Mouse (Mus musculus) layer of hippocampus, adult 11-12 months (tissue): ENCODE measurements around the gene Gm13871.
"Not testable (repeated sequence)": the region's sequence is repeated elsewhere in the genome, so short reads cannot be mapped to it uniquely, and the experiment has no call there.

Experiments
- DNase-seq: peaks from one replicate; pipeline ENCODE4 v3.0.0; 2022; ENCODE audit warnings: low spot score

Gene Gm13871

GRCm38 (mm10) chr4:73905853-73906252, at the start of gene Gm13871:
Gene Gm13871 (minus strand): TSS chr4:73905953.
- DNase-seq: not testable (repeated sequence)

- DNase-seq: no peak
These were observed 44.7 kb upstream of the Gm13871 start, which contains the start of gene 2310002L09Rik for GRCm38 (mm10) chr4:73950375-73950896. Gene 2310002L09Rik (minus strand): TSS chr4:73950846.

GRCm38 (mm10) chr4:73920660-73921059, 14.9 kb upstream of the Gm13871 start, which contains the start of gene Gm11756:
Gene Gm11756 (minus strand): TSS chr4:73920760.
- not testable (repeated sequence) for DNase-seq

GRCm38 (mm10) chr4:73891012-73891411, 14.7 kb downstream of the Gm13871 start, which contains the start of gene Gm11757:
Gene Gm11757 (minus strand): TSS chr4:73891112.
- DNase-seq: not testable (repeated sequence)

- not testable (repeated sequence) for DNase-seq
These were observed 29.6 kb downstream of the Gm13871 start, which contains the start of gene Gm11758 for GRCm38 (mm10) chr4:73876166-73876565. Gene Gm11758 (minus strand): TSS chr4:73876266.
